Mouse (Mus musculus): ENCODE measurements around the gene Gm21887. TPM values are rescaled to one million over a fixed set of nuclear protein-coding genes. Genes with fewer than 3 reads are reported as not detected.
"Not testable (repeated sequence)": the region's sequence is repeated elsewhere in the genome, so short reads cannot be mapped to it uniquely, and the experiment has no call there.

The Gm21887 gene
- polyA plus RNA-seq, 1 experiment from 2014 or later = 256 TPM

DNA sequence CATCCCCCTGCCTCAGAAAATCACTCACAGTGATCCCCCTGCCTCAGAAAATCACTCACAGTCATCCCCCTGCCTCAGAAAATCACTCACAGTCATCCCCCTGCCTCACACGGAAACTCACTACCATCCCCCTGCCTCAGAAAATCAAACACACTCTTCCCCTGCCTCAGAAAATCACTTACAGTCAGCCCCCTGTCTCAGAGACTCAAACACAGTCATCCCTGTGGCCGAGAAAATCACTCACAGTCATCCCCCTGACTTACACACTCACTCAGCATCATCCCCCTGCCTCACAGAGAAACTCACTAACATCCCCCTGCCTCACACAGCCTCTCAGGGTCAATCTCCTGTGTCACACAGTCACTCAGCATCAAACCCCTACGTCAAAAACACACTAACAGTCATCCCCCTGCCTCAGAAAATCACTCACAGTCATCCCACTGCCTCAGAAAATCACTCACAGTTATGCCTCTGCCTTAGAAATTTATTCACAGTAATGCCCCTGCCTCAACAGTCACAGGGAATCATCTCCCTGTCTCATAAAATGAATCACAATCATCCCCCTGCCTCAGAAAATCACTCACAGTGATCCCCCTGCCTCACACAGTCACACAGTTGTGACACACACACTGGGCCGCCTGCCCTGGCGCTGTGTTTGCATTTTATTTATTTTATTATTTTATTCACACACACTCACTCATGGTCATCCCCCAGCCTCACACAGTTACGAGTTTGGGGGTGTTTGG, 8.6 kb upstream of the Gm21887 start:
- WGBS = 39% methylated on average over 6 of the region's 6 CpGs
- not testable (repeated sequence) for H3K27ac ChIP-seq
- 0 out of 2 replicates have a peak, but pooled peaks have one; percentile 4 for ATAC-seq (ENCODE audit: insufficient number of reproducible peaks, insufficient read depth, low FRiP score, low TSS enrichment, low read depth)

GRCm38 (mm10) chrX:170001388-170001695, 8.1 kb upstream of the Gm21887 start:
- 0 out of 2 replicates have a peak, but pooled peaks have one; percentile 16 for ATAC-seq (ENCODE audit: insufficient number of reproducible peaks, insufficient read depth, low FRiP score, low TSS enrichment, low read depth)
- WGBS = 60% methylated on average over 1 of the region's 12 CpGs
- not testable (repeated sequence) for H3K4me2 ChIP-seq, H3K4me1 ChIP-seq, H3K4me3 ChIP-seq, H3K9ac ChIP-seq, H3K36me3 ChIP-seq, H3K27me3 ChIP-seq, H3K27ac ChIP-seq
- H3K9me3 ChIP-seq = peaks cover 16% of the 10 kb centered on the region

More for the DNA sequence above, 8.6 kb upstream of the Gm21887 start:
- not testable (repeated sequence) for H3K36me3 ChIP-seq, H3K27me3 ChIP-seq, H3K4me3 ChIP-seq, H3K4me2 ChIP-seq, H3K4me1 ChIP-seq, H3K9ac ChIP-seq
- H3K9me3 ChIP-seq = peaks cover 16% of the 10 kb centered on the region

- not testable (repeated sequence) for H3K4me3 ChIP-seq; H3K27ac ChIP-seq; H3K27me3 ChIP-seq; ATAC-seq (ENCODE audit: insufficient number of reproducible peaks, insufficient read depth, low FRiP score, low TSS enrichment, low read depth); H3K36me3 ChIP-seq; H3K9ac ChIP-seq; H3K4me1 ChIP-seq; H3K4me2 ChIP-seq
- H3K9me3 ChIP-seq = peaks cover 26% of the 10 kb centered on the region
- 53% methylated on average over 10 of the region's 18 CpGs for WGBS
Measured at GRCm38 (mm10) chrX:170002510-170003197, 6.8 kb upstream of the Gm21887 start.

DNA sequence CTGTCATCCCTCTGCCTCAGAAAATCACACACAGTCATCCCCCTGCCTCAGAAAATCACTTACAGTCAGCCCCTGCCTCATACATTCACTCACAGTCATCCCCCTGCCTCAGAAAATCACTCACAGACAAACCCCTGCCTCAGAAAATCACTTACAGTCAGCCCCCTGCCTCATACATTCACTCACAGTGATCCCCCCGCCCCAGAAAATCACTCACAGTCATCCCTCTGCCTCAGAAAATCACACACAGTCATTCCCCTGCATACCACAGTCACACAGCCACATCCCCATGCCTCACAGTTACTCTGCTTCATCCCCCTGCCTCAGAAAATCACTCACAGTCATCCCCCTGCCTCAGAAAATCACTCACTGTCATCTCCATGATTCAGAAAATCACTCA, 5.9 kb upstream of the Gm21887 start:
- H3K27ac ChIP-seq; H3K4me1 ChIP-seq; H3K27me3 ChIP-seq; H3K4me2 ChIP-seq; ATAC-seq (ENCODE audit: insufficient number of reproducible peaks, insufficient read depth, low FRiP score, low TSS enrichment, low read depth); H3K36me3 ChIP-seq; H3K9ac ChIP-seq; H3K4me3 ChIP-seq: not testable (repeated sequence)
- H3K9me3 ChIP-seq = peaks cover 35% of the 10 kb centered on the region
- 16% methylated on average over 1 of the region's 1 CpGs for WGBS

GRCm38 (mm10) chrX:170004236-170004635, 5.2 kb upstream of the Gm21887 start:
- 43% methylated on average over 2 of the region's 2 CpGs for WGBS
- not testable (repeated sequence) for H3K4me1 ChIP-seq; H3K27ac ChIP-seq; H3K9ac ChIP-seq; H3K4me2 ChIP-seq; H3K36me3 ChIP-seq; H3K27me3 ChIP-seq; ATAC-seq (ENCODE audit: insufficient number of reproducible peaks, insufficient read depth, low FRiP score, low TSS enrichment, low read depth); H3K4me3 ChIP-seq
- H3K9me3 ChIP-seq = peaks cover 37% of the 10 kb centered on the region

DNA sequence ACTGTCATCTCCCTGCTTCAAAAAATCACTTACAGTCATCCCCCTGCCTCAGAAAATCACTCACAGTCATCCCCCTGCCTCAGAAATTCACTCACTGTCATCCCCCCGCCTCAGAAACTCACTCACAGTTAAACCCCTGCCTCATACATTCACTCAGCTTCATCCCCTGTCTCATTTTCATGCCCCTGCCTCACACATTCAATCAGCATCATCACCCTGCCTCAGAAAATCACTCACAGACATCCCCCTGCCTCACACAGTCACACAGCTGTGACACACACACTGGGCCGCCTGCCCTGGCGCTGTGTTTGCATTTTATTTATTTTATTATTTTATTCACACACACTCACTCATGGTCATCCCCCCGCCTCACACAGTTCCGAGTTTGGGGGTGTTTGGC, 4.7 kb upstream of the Gm21887 start:
- H3K36me3 ChIP-seq; H3K9ac ChIP-seq; ATAC-seq (ENCODE audit: insufficient number of reproducible peaks, insufficient read depth, low FRiP score, low TSS enrichment, low read depth); H3K27me3 ChIP-seq; H3K4me1 ChIP-seq; H3K4me2 ChIP-seq; H3K4me3 ChIP-seq; H3K27ac ChIP-seq: not testable (repeated sequence)
- H3K9me3 ChIP-seq = peaks cover 42% of the 10 kb centered on the region
- 32% methylated on average over 5 of the region's 5 CpGs for WGBS

DNA sequence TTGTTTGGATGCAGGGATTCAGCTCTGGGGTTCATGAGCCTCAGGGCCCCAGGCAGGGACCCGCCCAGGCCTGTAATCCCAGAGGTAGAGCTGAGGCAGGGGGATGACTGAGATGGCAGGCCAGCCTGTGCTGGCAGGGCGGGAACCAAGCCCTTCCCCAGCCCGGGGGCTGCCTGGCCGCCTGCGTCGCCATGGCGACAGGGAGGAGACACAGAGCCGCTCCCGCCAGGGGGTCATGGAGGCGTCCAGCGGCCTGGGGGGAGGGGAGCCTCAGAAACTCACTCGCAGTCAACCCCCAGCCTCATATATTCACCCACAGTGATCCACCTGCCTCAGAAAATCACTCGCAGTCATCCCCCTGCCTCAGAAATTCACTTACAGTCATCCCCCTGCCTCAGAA, 4.3 kb upstream of the Gm21887 start:
- H3K36me3 ChIP-seq; H3K9ac ChIP-seq; H3K4me3 ChIP-seq; H3K4me1 ChIP-seq; H3K27ac ChIP-seq; ATAC-seq (ENCODE audit: insufficient number of reproducible peaks, insufficient read depth, low FRiP score, low TSS enrichment, low read depth); H3K27me3 ChIP-seq; H3K4me2 ChIP-seq: not testable (repeated sequence)
- peaks cover 45% of the 10 kb centered on the region for H3K9me3 ChIP-seq
- 25% methylated on average over 13 of the region's 13 CpGs for WGBS

GRCm38 (mm10) chrX:170005695-170006297, 3.7 kb upstream of the Gm21887 start:
- H3K27ac ChIP-seq; H3K4me3 ChIP-seq; H3K4me1 ChIP-seq; H3K4me2 ChIP-seq; H3K27me3 ChIP-seq; H3K36me3 ChIP-seq; ATAC-seq (ENCODE audit: insufficient number of reproducible peaks, insufficient read depth, low FRiP score, low TSS enrichment, low read depth); H3K9ac ChIP-seq: not testable (repeated sequence)
- 31% methylated on average over 1 of the region's 1 CpGs for WGBS
- H3K9me3 ChIP-seq = peaks cover 48% of the 10 kb centered on the region

DNA sequence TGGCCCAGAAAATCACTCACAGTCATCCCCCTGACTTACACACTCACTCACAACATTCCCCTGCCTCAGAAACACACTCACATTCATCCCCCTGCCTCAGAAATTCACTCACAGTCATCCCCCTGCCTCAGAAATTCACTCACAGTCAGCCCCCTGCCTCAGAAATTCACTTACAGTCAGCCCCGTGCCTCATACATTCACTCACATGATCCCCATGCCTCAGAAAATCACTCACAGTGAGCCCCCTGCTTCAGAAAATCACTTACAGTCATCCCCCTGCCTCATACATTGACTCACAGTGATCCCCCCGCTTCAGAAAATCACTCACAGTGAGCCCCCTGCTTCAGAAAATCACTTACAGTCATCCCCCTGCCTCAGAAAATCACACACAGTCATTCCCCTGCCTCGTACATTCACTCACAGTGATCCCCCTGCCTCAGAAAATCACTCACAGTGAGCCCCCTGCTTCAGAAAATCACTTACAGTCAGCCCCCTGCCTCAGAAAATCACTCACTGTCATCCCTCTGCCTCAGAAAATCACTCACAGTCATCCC, 2.7 kb upstream of the Gm21887 start:
- not testable (repeated sequence) for H3K27me3 ChIP-seq; H3K4me2 ChIP-seq; ATAC-seq (ENCODE audit: insufficient number of reproducible peaks, insufficient read depth, low FRiP score, low TSS enrichment, low read depth); H3K4me3 ChIP-seq; H3K27ac ChIP-seq; H3K4me1 ChIP-seq; H3K9ac ChIP-seq
- peaks cover 50% of the 10 kb centered on the region for H3K9me3 ChIP-seq
- 50% methylated on average over 3 of the region's 3 CpGs for WGBS
- peaks cover 16% of the 10 kb centered on the region for H3K36me3 ChIP-seq

DNA sequence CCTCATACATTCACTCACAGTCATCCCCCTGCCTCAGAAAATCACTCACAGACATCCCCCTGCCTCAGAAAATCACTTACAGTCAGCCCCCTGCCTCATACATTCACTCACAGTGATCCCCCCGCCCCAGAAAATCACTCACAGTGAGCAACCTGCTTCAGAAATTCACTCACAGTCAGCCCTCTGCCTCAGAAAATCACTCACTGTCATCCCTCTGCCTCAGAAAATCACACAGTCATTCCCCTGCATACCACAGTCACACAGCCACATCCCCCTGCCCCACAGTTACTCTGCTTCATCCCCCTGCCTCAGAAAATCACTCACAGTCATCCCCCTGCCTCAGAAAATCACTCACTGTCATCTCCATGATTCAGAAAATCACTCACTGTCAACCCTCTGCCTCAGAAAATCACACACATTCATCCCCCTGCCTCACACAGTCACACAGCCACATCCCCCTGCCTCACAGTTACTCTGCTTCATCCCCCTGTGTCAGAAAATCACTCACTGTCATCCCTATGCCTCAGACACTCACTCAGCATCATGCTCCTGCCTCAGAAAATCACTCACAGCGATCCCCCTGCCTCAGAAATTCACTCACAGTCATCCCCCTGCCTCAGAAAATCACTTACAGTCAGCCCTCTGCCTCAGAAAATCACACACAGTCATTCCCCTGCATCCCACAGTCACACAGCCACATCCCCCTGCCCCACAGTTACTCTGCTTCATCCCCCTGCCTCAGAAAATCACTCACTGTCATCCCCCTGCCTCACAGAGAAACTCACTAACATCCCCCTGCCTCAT, 1.9 kb upstream of the Gm21887 start:
- not testable (repeated sequence) for ATAC-seq (ENCODE audit: insufficient number of reproducible peaks, insufficient read depth, low FRiP score, low TSS enrichment, low read depth); H3K4me1 ChIP-seq; H3K27ac ChIP-seq; H3K4me2 ChIP-seq; H3K27me3 ChIP-seq; H3K9ac ChIP-seq; H3K4me3 ChIP-seq
- WGBS = 43% methylated on average over 2 of the region's 2 CpGs
- peaks cover 16% of the 10 kb centered on the region for H3K36me3 ChIP-seq
- H3K9me3 ChIP-seq = peaks cover 50% of the 10 kb centered on the region

GRCm38 (mm10) chrX:170008179-170008467, 1.3 kb upstream of the Gm21887 start:
- H3K27ac ChIP-seq = not testable (repeated sequence)

More at GRCm38 (mm10) chrX:170008179-170008467, 1.3 kb upstream of the Gm21887 start:
- H3K4me1 ChIP-seq; H3K27me3 ChIP-seq; ATAC-seq (ENCODE audit: insufficient number of reproducible peaks, insufficient read depth, low FRiP score, low TSS enrichment, low read depth); H3K9ac ChIP-seq; H3K4me2 ChIP-seq; H3K4me3 ChIP-seq: not testable (repeated sequence)
- H3K9me3 ChIP-seq = peaks cover 50% of the 10 kb centered on the region
- H3K36me3 ChIP-seq = peaks cover 16% of the 10 kb centered on the region
